Mouse (Mus musculus) CH12.LX (cell line): ENCODE measurements around the gene Adam10. TPM values are rescaled to one million over a fixed set of nuclear protein-coding genes. Genes with fewer than 3 reads are reported as not detected.

Experiments used
- DNase-seq: peaks from one replicate; pipeline ENCODE4 v3.0.0-alpha.2; 2013; ENCODE audit errors: extremely low read depth
- H3K27ac ChIP-seq: 2 replicates; pipeline ENCODE4 v1.5.1; 2012; ENCODE audit warnings: low read depth, mild to moderate bottlenecking, control low read depth, moderate library complexity; ENCODE audit not compliant: insufficient read depth
- H3K27me3 ChIP-seq: replicated peaks from 2 replicates; pipeline ENCODE3; 2012; ENCODE audit warnings: inconsistent platforms
- H3K36me3 ChIP-seq, 2 experiments: replicated peaks in 1 of 2; 2 replicates each; pipeline versions ENCODE3 to v1.6.1; 2012; ENCODE audit warnings: inconsistent platforms in 1 of 2, low read length in 1 of 2, mild to moderate bottlenecking in 1 of 2, mixed read lengths in 1 of 2, moderate library complexity in 1 of 2; ENCODE audit not compliant: control insufficient read depth in 1 of 2, insufficient read depth in 1 of 2
- H3K4me1 ChIP-seq, 2 experiments: 2 replicates each; pipeline ENCODE4 v1.6.1; 2012; ENCODE audit warnings: inconsistent platforms in 1 of 2, moderate library complexity in 1 of 2; ENCODE audit not compliant: insufficient read depth in 2 of 2, control insufficient read depth in 1 of 2
- H3K4me2 ChIP-seq: 2 replicates; pipeline ENCODE4 v1.6.1; 2012; ENCODE audit warnings: low read depth, mild to moderate bottlenecking, control low read depth; ENCODE audit not compliant: poor library complexity, insufficient read depth, severe bottlenecking
- H3K4me3 ChIP-seq, 3 experiments: fragments of 150-350 bp in 1 of 3; sonication (generic) in 1 of 3; replicated peaks in 1 of 3; 2 replicates each; pipeline versions ENCODE3 to v1.5.1; 2011 to 2012; ENCODE audit warnings: low read depth in 2 of 3, low read length in 2 of 3, mild to moderate bottlenecking in 2 of 3, moderate library complexity in 2 of 3, control low read depth in 1 of 3, improper control_type of control experiment in 1 of 3, inconsistent platforms in 1 of 3, mixed read lengths in 1 of 3; ENCODE audit not compliant: poor library complexity in 1 of 3
- H3K79me2 ChIP-seq: replicated peaks from 2 replicates; pipeline ENCODE4 v1.6.1; 2012; ENCODE audit warnings: mild to moderate bottlenecking, moderate library complexity; ENCODE audit not compliant: control insufficient read depth, poor library complexity, insufficient read depth, severe bottlenecking; ENCODE audit errors: extremely low read depth
- H3K9ac ChIP-seq: 2 replicates; pipeline ENCODE4 v1.6.1; 2012; ENCODE audit warnings: low read depth, mild to moderate bottlenecking, control low read depth, moderate library complexity; ENCODE audit not compliant: insufficient read depth
- H3K9me3 ChIP-seq: replicated peaks from 2 replicates; pipeline ENCODE3; 2012; ENCODE audit warnings: low read length, inconsistent platforms, mixed read lengths
- CHD2 ChIP-seq: IDR thresholded peaks from 2 replicates; pipeline ENCODE4 v1.6.1; 2011; ENCODE audit warnings: low read length, improper control_type of control experiment
- EP300 ChIP-seq: IDR thresholded peaks from 2 replicates; pipeline ENCODE4 v1.6.1; 2011; ENCODE audit warnings: low read length, improper control_type of control experiment
- GABPA ChIP-seq: IDR thresholded peaks from 2 replicates; pipeline ENCODE4 v1.6.1; 2012; ENCODE audit warnings: low read depth, low read length, improper control_type of control experiment, inconsistent platforms; ENCODE audit not compliant: insufficient replicate concordance
- IRF4 ChIP-seq: IDR thresholded peaks from 2 replicates; pipeline ENCODE4 v1.6.1; 2014; ENCODE audit warnings: low read depth, mild to moderate bottlenecking, inconsistent platforms, low read length, improper control_type of control experiment
- JUND ChIP-seq: conservative IDR thresholded peaks from 2 replicates; pipeline ENCODE4 v1.6.1; 2011; ENCODE audit warnings: low read depth, low read length, improper control_type of control experiment
- KAT2A ChIP-seq: IDR thresholded peaks from 2 replicates; pipeline ENCODE4 v1.6.1; 2012; ENCODE audit warnings: low read length, improper control_type of control experiment, inconsistent platforms; ENCODE audit not compliant: insufficient replicate concordance
- MAFK ChIP-seq: IDR thresholded peaks from 2 replicates; pipeline ENCODE4 v1.6.1; 2011; ENCODE audit warnings: low read length, improper control_type of control experiment; ENCODE audit not compliant: insufficient replicate concordance
- MAX ChIP-seq: IDR thresholded peaks from 2 replicates; pipeline ENCODE4 v1.6.1; 2011; ENCODE audit warnings: low read length, improper control_type of control experiment
- MAZ ChIP-seq: IDR thresholded peaks from 2 replicates; pipeline ENCODE4 v1.6.1; 2012; ENCODE audit warnings: low read depth, mild to moderate bottlenecking, inconsistent platforms, low read length, improper control_type of control experiment, moderate library complexity
- MEF2A ChIP-seq: IDR thresholded peaks from 2 replicates; pipeline ENCODE4 v1.6.1; 2014; ENCODE audit warnings: low read depth, mild to moderate bottlenecking, inconsistent platforms, low read length, improper control_type of control experiment, borderline replicate concordance
- MXI1 ChIP-seq: IDR thresholded peaks from 2 replicates; pipeline ENCODE4 v1.6.1; 2011; ENCODE audit warnings: mild to moderate bottlenecking, low read depth, low read length, improper control_type of control experiment
- POLR2AphosphoS2 ChIP-seq: IDR thresholded peaks from 2 replicates; pipeline ENCODE4 v1.6.1; 2011; ENCODE audit warnings: low read depth, low read length, improper control_type of control experiment
- TBP ChIP-seq: conservative IDR thresholded peaks from 2 replicates; pipeline ENCODE4 v1.6.1; 2011; ENCODE audit warnings: low read depth, low read length, improper control_type of control experiment
- UBTF ChIP-seq: IDR thresholded peaks from 2 replicates; pipeline ENCODE4 v1.6.1; 2012; ENCODE audit warnings: low read depth, mild to moderate bottlenecking, inconsistent platforms, low read length, improper control_type of control experiment, moderate library complexity
- USF2 ChIP-seq: conservative IDR thresholded peaks from 2 replicates; pipeline ENCODE4 v1.6.1; 2011; ENCODE audit warnings: low read depth, low read length, improper control_type of control experiment
- ZC3H11A ChIP-seq: IDR thresholded peaks from 2 replicates; pipeline ENCODE4 v1.6.1; 2012; ENCODE audit warnings: low read depth, mild to moderate bottlenecking, inconsistent platforms, low read length, improper control_type of control experiment
- ZNF384 ChIP-seq: IDR thresholded peaks from 2 replicates; pipeline ENCODE4 v1.6.1; 2012; ENCODE audit warnings: low read depth, low read length, improper control_type of control experiment, inconsistent platforms
- dilution Hi-C: fragments of 300-500 bp; cut with MboI; formaldehyde crosslinking; loops from 2 replicates; pipeline ENCODE4 v1.14.3; 2020; ENCODE audit warnings: low sequenced_read_pairs; ENCODE audit not compliant: extremely low pct_unique_long_range_greater_than_20kb, extremely low pct_ligation_motif_present
- in situ Hi-C: fragments of 300-500 bp; cut with MboI; formaldehyde crosslinking; loops from 3 replicates; pipeline ENCODE4 v1.14.3; 2019; ENCODE audit warnings: low sequenced_read_pairs, low pct_ligation_motif_present, low pct_unique_long_range_greater_than_20kb, mixed read lengths
- polyA plus RNA-seq: library from polyadenylated mRNA; unstranded; fragments of >175 nt; gene quantifications from 2 replicates; pipeline ENCODE4 v1.2.1, GENCODE M21; 2012; ENCODE audit warnings: low read depth; ENCODE audit not compliant: insufficient read length
- total RNA-seq, 2 experiments: library from RNA; depleted of rRNA; stranded (reverse); fragments of 300-350 nt in 1 of 2; fragments of >200 nt in 1 of 2; gene quantifications; 2 replicates each; pipeline ENCODE4 v1.2.3; 2012 to 2014

Adam10 gene
- total and polyA plus RNA-seq, 3 experiments, result 9.3 to 28.9 (median 17.8) TPM

DNA sequence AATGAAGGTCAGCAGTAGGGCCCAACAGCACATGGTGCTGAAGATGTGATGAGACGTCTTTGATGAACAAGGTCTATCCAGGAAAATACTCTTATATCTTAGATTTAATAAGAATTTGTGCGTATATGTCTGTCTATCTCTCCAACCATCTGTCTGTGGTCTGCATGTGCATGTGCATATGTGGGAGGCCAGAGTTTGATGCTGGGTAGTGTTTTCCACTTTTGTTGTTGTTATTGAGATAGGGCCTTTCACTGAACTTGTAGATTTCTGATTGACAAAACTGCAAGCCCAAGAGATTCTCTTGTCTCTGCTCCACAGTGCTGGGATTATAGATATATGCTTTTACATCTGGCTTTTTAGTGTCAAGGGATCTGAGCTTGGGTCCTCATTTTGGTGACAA, 96.7 kb downstream of the Adam10 start:
- no peak overlapping the region for H3K9ac ChIP-seq
- TF ChIP-seq MAFK, result no peak
- TF ChIP-seq TBP, result no peak
- no peak for TF ChIP-seq KAT2A
- TF ChIP-seq EP300, result no peak
- TF ChIP-seq IRF4, result no peak
- TF ChIP-seq JUND, result no peak
- no peak for TF ChIP-seq MAX
- no peak for TF ChIP-seq POLR2AphosphoS2
- no peak for TF ChIP-seq MXI1
- H3K9me3 ChIP-seq, result no peaks in the 10 kb centered on the region
- H3K79me2 ChIP-seq, result no peaks in the 10 kb centered on the region
- in situ Hi-C loops (no loop called here), dilution Hi-C loops (no loop called here)
- no peak for DNase-seq
- H3K27me3 ChIP-seq, result no peaks in the 10 kb centered on the region
- H3K4me3 ChIP-seq, result no peak overlapping the region
- H3K4me2 ChIP-seq, result no peak overlapping the region
- no peak overlapping the region for H3K27ac ChIP-seq
- H3K4me1 ChIP-seq, result no peaks in the 10 kb centered on the region
- peaks cover 9 to 55% of the 10 kb centered on the region in 2 experiments for H3K36me3 ChIP-seq

DNA sequence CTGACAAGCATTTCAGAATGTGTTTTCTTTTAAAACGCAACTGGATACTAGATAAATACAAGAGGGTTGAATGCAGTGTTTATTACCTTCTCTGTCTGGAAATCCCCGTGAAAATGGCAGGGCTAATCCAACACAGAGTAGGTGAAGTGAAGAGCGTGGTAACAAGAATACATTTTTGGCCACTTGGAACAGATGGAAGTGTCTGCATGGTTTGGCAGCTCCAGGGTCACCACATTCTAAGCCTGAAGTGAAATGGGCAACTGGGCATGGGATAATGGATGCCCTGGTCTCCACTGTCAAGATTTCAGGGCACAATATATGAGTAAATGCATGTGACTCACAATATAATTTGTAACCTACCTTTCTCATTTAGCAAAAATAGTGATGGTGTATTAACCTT, 103.4 kb downstream of the Adam10 start:
- Histone ChIP-seq H3K9me3 (no peaks in the 10 kb centered on the region), H3K79me2 (no peaks in the 10 kb centered on the region), H3K27ac (no peak overlapping the region), H3K4me2 (no peak overlapping the region), H3K4me3 (no peak overlapping the region), H3K9ac (no peak overlapping the region), H3K27me3 (no peaks in the 10 kb centered on the region), H3K36me3 (peaks cover 3 to 35% of the 10 kb centered on the region in 2 experiments), H3K4me1 (no peaks in the 10 kb centered on the region)
- dilution Hi-C loops, result no loop called here
- in situ Hi-C loops, result no loop called here
- TF ChIP-seq ZC3H11A, result no peak
- TF ChIP-seq KAT2A, result no peak
- no peak for TF ChIP-seq MAX
- no peak for TF ChIP-seq EP300
- TF ChIP-seq ZNF384, result no peak
- no peak for TF ChIP-seq TBP
- TF ChIP-seq GABPA, result no peak
- no peak for TF ChIP-seq CHD2
- no peak for TF ChIP-seq MAZ
- no peak for TF ChIP-seq MEF2A
- no peak for TF ChIP-seq USF2
- no peak for TF ChIP-seq UBTF
- TF ChIP-seq IRF4, result no peak
- no peak for DNase-seq
